Comparison of ENCODE assay signal across 32 mouse cellular contexts in the genomic region with DNA sequence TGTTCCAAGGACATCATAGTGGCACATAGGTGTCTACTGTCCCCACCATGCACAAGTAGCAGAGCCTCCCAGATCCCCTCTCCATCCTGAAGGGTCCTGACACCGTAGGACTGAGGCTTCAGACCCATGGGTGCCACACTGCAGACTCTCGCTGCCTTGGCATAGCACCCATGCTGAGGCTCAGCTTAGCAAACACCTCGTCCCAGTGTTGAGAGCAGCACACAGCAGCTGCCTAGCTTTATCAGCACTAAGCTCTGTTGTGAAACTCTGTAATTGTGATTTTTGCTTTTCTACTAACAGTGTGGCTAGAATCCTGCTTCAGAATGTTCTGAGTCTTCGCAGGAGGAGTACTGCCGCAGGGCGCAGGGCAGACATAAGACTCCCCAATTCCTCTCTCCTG. TPM values are rescaled to one million over a fixed set of nuclear protein-coding genes. Genes with fewer than 3 reads are reported as not detected.
DNase-seq lines count a peak whose midpoint lies in the region; ATAC-seq and TF ChIP-seq lines count a peak whose summit lies in the region.
"Had no signal": no experiment of that assay in that cellular context is flagged by ENCODE, and none has a peak within 500 bp of the region (broad histone marks: within the 10 kb centered on the region; RNA-seq: fewer than 3 reads in every experiment).

No protein-coding gene starts in this region.

- ATAC-seq in hindbrain, embryonic 12.5 days (ENCODE audit: low FRiP score), result no peak
- ATAC-seq in hindbrain, postnatal 0 days, result no peak
- no peak for ATAC-seq in midbrain, embryonic 12.5 days (ENCODE audit: low FRiP score, low read depth)
- no peak for ATAC-seq in midbrain, embryonic 14.5 days (ENCODE audit: low FRiP score, low TSS enrichment)
- ATAC-seq in forebrain, postnatal 0 days, result no peak
- ATAC-seq in midbrain, embryonic 15.5 days (replicated peaks), result no peak
- ATAC-seq in intestine, embryonic 16.5 days, result no peak
- ATAC-seq: intestine, embryonic 15.5 days had no signal

- TF ChIP-seq CTCF in hindbrain, postnatal 0 days (IDR thresholded peaks at IDR 0.05; ENCODE audit: low read depth), result no peak
- TF ChIP-seq CTCF in forebrain, postnatal 0 days (IDR thresholded peaks at IDR 0.05; ENCODE audit: low read depth), result no peak

- peak overlapping the region; percentile 35; the same call in 1 of the 2 replicates for H3K27ac ChIP-seq in hindbrain, embryonic 12.5 days
- H3K27ac ChIP-seq in hindbrain, postnatal 0 days, result no peak overlapping the region
- peak overlapping the region; percentile 60 for H3K27ac ChIP-seq in midbrain, embryonic 12.5 days (replicated peaks)
- H3K27ac ChIP-seq in midbrain, embryonic 14.5 days (replicated peaks; ENCODE audit: low read depth, low read length), result no peak overlapping the region
- 0 out of 2 replicates have a peak overlapping the region, but pooled peaks have one; percentile 15 for H3K27ac ChIP-seq in forebrain, postnatal 0 days (ENCODE audit: low read depth, low read length)
- H3K27ac ChIP-seq in midbrain, embryonic 15.5 days, result 0 out of 2 replicates have a peak overlapping the region, but pooled peaks have one; percentile 13
- H3K27ac ChIP-seq in intestine, embryonic 16.5 days (ENCODE audit: low read length), result no peak overlapping the region
- H3K27ac ChIP-seq: gastrocnemius, adult 2 months; heart, embryonic 15.5 days; intestine, embryonic 15.5 days; liver, embryonic 15.5 days; lung, embryonic 15.5 days had no signal

- WGBS in hindbrain, embryonic 12.5 days, result 82% methylated on average over 6 of the region's 6 CpGs
- WGBS in hindbrain, postnatal 0 days, result 75% methylated on average over 6 of the region's 6 CpGs
- WGBS in midbrain, embryonic 12.5 days, result 88% methylated on average over 6 of the region's 6 CpGs
- WGBS in midbrain, embryonic 14.5 days, result 86% methylated on average over 6 of the region's 6 CpGs
- WGBS in forebrain, postnatal 0 days, result 76% methylated on average over 6 of the region's 6 CpGs
- WGBS in midbrain, embryonic 15.5 days, result 80% methylated on average over 6 of the region's 6 CpGs
- 85% methylated on average over 6 of the region's 6 CpGs for WGBS in intestine, embryonic 16.5 days

- no peaks in the 10 kb centered on the region for H3K36me3 ChIP-seq in hindbrain, embryonic 12.5 days
- no peaks in the 10 kb centered on the region for H3K36me3 ChIP-seq in hindbrain, postnatal 0 days (ENCODE audit: insufficient read depth, low read length)
- H3K36me3 ChIP-seq in midbrain, embryonic 12.5 days, result no peaks in the 10 kb centered on the region
- H3K36me3 ChIP-seq in midbrain, embryonic 14.5 days (ENCODE audit: control insufficient read depth, insufficient read depth, low read length), result no peaks in the 10 kb centered on the region
- H3K36me3 ChIP-seq in forebrain, postnatal 0 days (ENCODE audit: insufficient read depth), result no peaks in the 10 kb centered on the region
- no peaks in the 10 kb centered on the region for H3K36me3 ChIP-seq in midbrain, embryonic 15.5 days (replicated peaks)
- no peaks in the 10 kb centered on the region for H3K36me3 ChIP-seq in intestine, embryonic 16.5 days (ENCODE audit: control insufficient read depth, insufficient read depth, low read length)
- H3K36me3 ChIP-seq: heart, embryonic 15.5 days; intestine, embryonic 15.5 days; liver, embryonic 15.5 days; lung, embryonic 15.5 days had no signal

- no peak overlapping the region for H3K4me3 ChIP-seq in hindbrain, embryonic 12.5 days
- no peak overlapping the region for H3K4me3 ChIP-seq in hindbrain, postnatal 0 days (ENCODE audit: low read length)
- H3K4me3 ChIP-seq in midbrain, embryonic 12.5 days, result no peak overlapping the region
- no peak overlapping the region for H3K4me3 ChIP-seq in midbrain, embryonic 14.5 days (replicated peaks; ENCODE audit: low read depth, low read length)
- no peak overlapping the region for H3K4me3 ChIP-seq in forebrain, postnatal 0 days (ENCODE audit: low read depth, low read length)
- no peak overlapping the region for H3K4me3 ChIP-seq in midbrain, embryonic 15.5 days
- no peak overlapping the region for H3K4me3 ChIP-seq in intestine, embryonic 16.5 days (ENCODE audit: low read length)
- H3K4me3 ChIP-seq: gastrocnemius, adult 2 months; heart, embryonic 15.5 days; intestine, embryonic 15.5 days; liver, embryonic 15.5 days; lung, embryonic 15.5 days; myocyte had no signal

- no peaks in the 10 kb centered on the region for H3K9me3 ChIP-seq in hindbrain, embryonic 12.5 days (replicated peaks)
- H3K9me3 ChIP-seq in hindbrain, postnatal 0 days (ENCODE audit: low read length), result no peaks in the 10 kb centered on the region
- H3K9me3 ChIP-seq in midbrain, embryonic 12.5 days, result no peaks in the 10 kb centered on the region
- H3K9me3 ChIP-seq in midbrain, embryonic 14.5 days (ENCODE audit: control insufficient read depth, low read length), result no peaks in the 10 kb centered on the region
- no peaks in the 10 kb centered on the region for H3K9me3 ChIP-seq in forebrain, postnatal 0 days (ENCODE audit: low read length)
- no peaks in the 10 kb centered on the region for H3K9me3 ChIP-seq in midbrain, embryonic 15.5 days
- no peaks in the 10 kb centered on the region for H3K9me3 ChIP-seq in intestine, embryonic 16.5 days (ENCODE audit: control insufficient read depth, low read length)
- H3K9me3 ChIP-seq: heart, embryonic 15.5 days; intestine, embryonic 15.5 days; liver, embryonic 15.5 days; lung, embryonic 15.5 days had no signal

- no peak for DNase-seq in hindbrain, postnatal 0 days (ENCODE audit: low spot score)
- DNase-seq in midbrain, embryonic 14.5 days, result no peak
- no peak for DNase-seq in forebrain, postnatal 0 days
- DNase-seq in right cerebral cortex, postnatal 36 days (ENCODE audit: low spot score in 2 of 2), result no peak
- DNase-seq: adrenal gland, adult 2 months; cerebellum, adult 11-12 months; cerebellum, postnatal 10 days; gastrocnemius, adult 2 months; heart, postnatal 4 days; kidney, adult 9 months; kidney, postnatal 36 days; liver; lung, postnatal 36 days; right cerebral cortex, postnatal 14 days; thymus, postnatal 14 days had no signal

- H3K4me1 ChIP-seq in hindbrain, embryonic 12.5 days, result peaks cover 52% of the 10 kb centered on the region
- H3K4me1 ChIP-seq in hindbrain, postnatal 0 days (ENCODE audit: insufficient read depth, low read length), result peaks cover 7% of the 10 kb centered on the region
- H3K4me1 ChIP-seq in midbrain, embryonic 12.5 days, result peaks cover 34% of the 10 kb centered on the region
- H3K4me1 ChIP-seq in midbrain, embryonic 14.5 days (ENCODE audit: control insufficient read depth, insufficient read depth, low read length), result peaks cover 34% of the 10 kb centered on the region
- peaks cover 8% of the 10 kb centered on the region for H3K4me1 ChIP-seq in forebrain, postnatal 0 days (ENCODE audit: insufficient read depth)
- peaks cover 27% of the 10 kb centered on the region for H3K4me1 ChIP-seq in midbrain, embryonic 15.5 days
- H3K4me1 ChIP-seq in intestine, embryonic 16.5 days (ENCODE audit: control insufficient read depth, insufficient read depth, low read length), result peaks cover 21% of the 10 kb centered on the region
- H3K4me1 ChIP-seq: liver, embryonic 15.5 days had no signal

- no peak overlapping the region for H3K4me2 ChIP-seq in hindbrain, embryonic 12.5 days (replicated peaks)
- H3K4me2 ChIP-seq in hindbrain, postnatal 0 days (ENCODE audit: low read depth, low read length), result no peak overlapping the region
- no peak overlapping the region for H3K4me2 ChIP-seq in midbrain, embryonic 12.5 days (replicated peaks)
- H3K4me2 ChIP-seq in midbrain, embryonic 14.5 days (ENCODE audit: low read length), result no peak overlapping the region
- H3K4me2 ChIP-seq in forebrain, postnatal 0 days (ENCODE audit: low read depth), result no peak overlapping the region
- no peak overlapping the region for H3K4me2 ChIP-seq in midbrain, embryonic 15.5 days
- H3K4me2 ChIP-seq in intestine, embryonic 16.5 days (ENCODE audit: low read depth, low read length), result no peak overlapping the region
- H3K4me2 ChIP-seq: heart, embryonic 15.5 days; intestine, embryonic 15.5 days; liver, embryonic 15.5 days; lung, embryonic 15.5 days had no signal

- no peaks in the 10 kb centered on the region for H3K27me3 ChIP-seq in hindbrain, embryonic 12.5 days
- H3K27me3 ChIP-seq in hindbrain, postnatal 0 days (ENCODE audit: insufficient read depth, low read length), result no peaks in the 10 kb centered on the region
- peaks cover 15% of the 10 kb centered on the region; the same call in 1 of the 2 replicates for H3K27me3 ChIP-seq in midbrain, embryonic 12.5 days
- H3K27me3 ChIP-seq in midbrain, embryonic 14.5 days (ENCODE audit: control insufficient read depth, insufficient read depth, low read length), result no peaks in the 10 kb centered on the region
- no peaks in the 10 kb centered on the region for H3K27me3 ChIP-seq in forebrain, postnatal 0 days (ENCODE audit: insufficient read depth, low read length)
- H3K27me3 ChIP-seq in midbrain, embryonic 15.5 days (replicated peaks), result no peaks in the 10 kb centered on the region
- no peaks in the 10 kb centered on the region for H3K27me3 ChIP-seq in intestine, embryonic 16.5 days (replicated peaks; ENCODE audit: control insufficient read depth, insufficient read depth, low read length)
- H3K27me3 ChIP-seq: heart, embryonic 15.5 days; intestine, embryonic 15.5 days; liver, embryonic 15.5 days; lung, embryonic 15.5 days had no signal

- H3K9ac ChIP-seq in hindbrain, embryonic 12.5 days, result 0 out of 2 replicates have a peak overlapping the region, but pooled peaks have one; percentile 25
- H3K9ac ChIP-seq in hindbrain, postnatal 0 days (replicated peaks; ENCODE audit: low read length), result no peak overlapping the region
- H3K9ac ChIP-seq in midbrain, embryonic 12.5 days (replicated peaks), result no peak overlapping the region
- no peak overlapping the region; the same call in 1 of the 2 replicates for H3K9ac ChIP-seq in midbrain, embryonic 14.5 days (replicated peaks; ENCODE audit: low read length)
- H3K9ac ChIP-seq in forebrain, postnatal 0 days, result no peak overlapping the region
- no peak overlapping the region for H3K9ac ChIP-seq in midbrain, embryonic 15.5 days
- no peak overlapping the region for H3K9ac ChIP-seq in intestine, embryonic 16.5 days (ENCODE audit: low read depth, low read length)
- H3K9ac ChIP-seq: heart, embryonic 15.5 days; intestine, embryonic 15.5 days; liver, embryonic 15.5 days; lung, embryonic 15.5 days had no signal

RNA-seq across cellular contexts. Expression of a gene that starts 19.8 kb away (rescaled TPM):
- polyA plus RNA-seq in hindbrain, embryonic 12.5 days (2016; fragmentation: Nextera tagmentation; extraction: Ambion mirVana), result not detected in 2 replicates
- not detected in 2 replicates for total RNA-seq in hindbrain, postnatal 0 days (2014; rRNA removed)
- polyA plus RNA-seq in hindbrain, postnatal 0 days (2015; fragmentation: Nextera tagmentation; extraction: Ambion mirVana), result not detected in 2 replicates
- not detected in 2 replicates for polyA plus RNA-seq in midbrain, embryonic 12.5 days (2016; fragmentation: Nextera tagmentation; extraction: Ambion mirVana)
- polyA plus RNA-seq in midbrain, embryonic 14.5 days (2014; fragmentation: Nextera tagmentation; extraction: Ambion mirVana), result not detected in 2 replicates
- total RNA-seq in forebrain, postnatal 0 days (2014; rRNA removed), result not detected in 2 replicates
- polyA plus RNA-seq in forebrain, postnatal 0 days (2015; fragmentation: Nextera tagmentation; extraction: Ambion mirVana), result 0.11 TPM in 1 of 2 replicates, not detected in the other
- polyA plus RNA-seq in midbrain, embryonic 15.5 days (2015; fragmentation: Nextera tagmentation; extraction: Ambion mirVana), result 0.14 TPM in 1 of 2 replicates, not detected in the other
- not detected in 2 replicates for polyA plus RNA-seq in intestine, embryonic 16.5 days (2015; fragmentation: Nextera tagmentation; extraction: Ambion mirVana)
- total RNA-seq: adrenal gland, adult 2 months; adrenal gland, postnatal 4 days; gastrocnemius, adult 2 months; heart, postnatal 4 days; layer of hippocampus, adult 8-10 months; megakaryocyte-erythroid progenitor cell, adult 5-6 weeks; MEL had no signal
- polyA plus RNA-seq: adrenal gland, adult 2 months; cortical plate, adult 2 months; embryonic facial prominence, embryonic 11.5 days; heart, embryonic 15.5 days; intestine, embryonic 15.5 days; liver, embryonic 15.5 days; lung, embryonic 15.5 days; myocyte; spleen, adult 2 months; stomach, embryonic 14.5 days had no signal

RNA-seq across cellular contexts. Expression of a gene that starts 37.1 kb away (rescaled TPM):
- polyA plus RNA-seq in hindbrain, embryonic 12.5 days (2016; fragmentation: Nextera tagmentation; extraction: Ambion mirVana), result 19.4 TPM in 2 replicates
- total RNA-seq in hindbrain, postnatal 0 days (2014; rRNA removed), result 32.0 and 34.0 TPM in 2 replicates
- polyA plus RNA-seq in hindbrain, postnatal 0 days (2015; fragmentation: Nextera tagmentation; extraction: Ambion mirVana), result 13.3 and 14.5 TPM in 2 replicates
- 15.0 and 16.6 TPM in 2 replicates for polyA plus RNA-seq in midbrain, embryonic 12.5 days (2016; fragmentation: Nextera tagmentation; extraction: Ambion mirVana)
- 13.8 and 13.9 TPM in 2 replicates for polyA plus RNA-seq in midbrain, embryonic 14.5 days (2014; fragmentation: Nextera tagmentation; extraction: Ambion mirVana)
- 27.5 and 35.5 TPM in 2 replicates for total RNA-seq in forebrain, postnatal 0 days (2014; rRNA removed)
- polyA plus RNA-seq in forebrain, postnatal 0 days (2015; fragmentation: Nextera tagmentation; extraction: Ambion mirVana), result 16.4 and 17.9 TPM in 2 replicates
- 15.4 and 19.9 TPM in 2 replicates for polyA plus RNA-seq in midbrain, embryonic 15.5 days (2015; fragmentation: Nextera tagmentation; extraction: Ambion mirVana)
- 4.1 TPM in 2 replicates for polyA plus RNA-seq in intestine, embryonic 16.5 days (2015; fragmentation: Nextera tagmentation; extraction: Ambion mirVana)

RNA-seq across cellular contexts. Expression of a gene that starts 50.6 kb away (rescaled TPM):
- polyA plus RNA-seq in hindbrain, embryonic 12.5 days (2016; fragmentation: Nextera tagmentation; extraction: Ambion mirVana), result 99.6 and 102 TPM in 2 replicates
- 61.4 and 65.1 TPM in 2 replicates for total RNA-seq in hindbrain, postnatal 0 days (2014; rRNA removed)
- polyA plus RNA-seq in hindbrain, postnatal 0 days (2015; fragmentation: Nextera tagmentation; extraction: Ambion mirVana), result 60.9 and 67.8 TPM in 2 replicates
- 112 and 120 TPM in 2 replicates for polyA plus RNA-seq in midbrain, embryonic 12.5 days (2016; fragmentation: Nextera tagmentation; extraction: Ambion mirVana)
- polyA plus RNA-seq in midbrain, embryonic 14.5 days (2014; fragmentation: Nextera tagmentation; extraction: Ambion mirVana), result 80.2 and 81.3 TPM in 2 replicates
- total RNA-seq in forebrain, postnatal 0 days (2014; rRNA removed), result 74.9 and 82.4 TPM in 2 replicates
- 66.7 and 67.2 TPM in 2 replicates for polyA plus RNA-seq in forebrain, postnatal 0 days (2015; fragmentation: Nextera tagmentation; extraction: Ambion mirVana)
- polyA plus RNA-seq in midbrain, embryonic 15.5 days (2015; fragmentation: Nextera tagmentation; extraction: Ambion mirVana), result 107 and 122 TPM in 2 replicates
- polyA plus RNA-seq in intestine, embryonic 16.5 days (2015; fragmentation: Nextera tagmentation; extraction: Ambion mirVana), result 90.8 and 107 TPM in 2 replicates

RNA-seq across cellular contexts. Expression of a gene that starts 50.7 kb away (rescaled TPM):
- polyA plus RNA-seq in hindbrain, embryonic 12.5 days (2016; fragmentation: Nextera tagmentation; extraction: Ambion mirVana), result 675 and 701 TPM in 2 replicates
- total RNA-seq in hindbrain, postnatal 0 days (2014; rRNA removed), result 110 and 127 TPM in 2 replicates
- polyA plus RNA-seq in hindbrain, postnatal 0 days (2015; fragmentation: Nextera tagmentation; extraction: Ambion mirVana), result 426 and 453 TPM in 2 replicates
- 869 and 888 TPM in 2 replicates for polyA plus RNA-seq in midbrain, embryonic 12.5 days (2016; fragmentation: Nextera tagmentation; extraction: Ambion mirVana)
- polyA plus RNA-seq in midbrain, embryonic 14.5 days (2014; fragmentation: Nextera tagmentation; extraction: Ambion mirVana), result 451 and 457 TPM in 2 replicates
- total RNA-seq in forebrain, postnatal 0 days (2014; rRNA removed), result 171 and 209 TPM in 2 replicates
- polyA plus RNA-seq in forebrain, postnatal 0 days (2015; fragmentation: Nextera tagmentation; extraction: Ambion mirVana), result 428 and 477 TPM in 2 replicates
- 334 and 360 TPM in 2 replicates for polyA plus RNA-seq in midbrain, embryonic 15.5 days (2015; fragmentation: Nextera tagmentation; extraction: Ambion mirVana)
- 419 and 484 TPM in 2 replicates for polyA plus RNA-seq in intestine, embryonic 16.5 days (2015; fragmentation: Nextera tagmentation; extraction: Ambion mirVana)

Comparison
In these comparisons a context has a peak if more than half of its experiments do, and no peak if none do; other contexts are left out.
1. H3K27ac ChIP-seq: peak in hindbrain, embryonic 12.5 days (single experiment), midbrain, embryonic 12.5 days (single experiment), forebrain, postnatal 0 days (single experiment) and midbrain, embryonic 15.5 days (single experiment); none in hindbrain, postnatal 0 days (single experiment), midbrain, embryonic 14.5 days (single experiment) and intestine, embryonic 16.5 days (single experiment).